8 mouse cellular contexts compared by ENCODE assay signal in the genomic region with DNA sequence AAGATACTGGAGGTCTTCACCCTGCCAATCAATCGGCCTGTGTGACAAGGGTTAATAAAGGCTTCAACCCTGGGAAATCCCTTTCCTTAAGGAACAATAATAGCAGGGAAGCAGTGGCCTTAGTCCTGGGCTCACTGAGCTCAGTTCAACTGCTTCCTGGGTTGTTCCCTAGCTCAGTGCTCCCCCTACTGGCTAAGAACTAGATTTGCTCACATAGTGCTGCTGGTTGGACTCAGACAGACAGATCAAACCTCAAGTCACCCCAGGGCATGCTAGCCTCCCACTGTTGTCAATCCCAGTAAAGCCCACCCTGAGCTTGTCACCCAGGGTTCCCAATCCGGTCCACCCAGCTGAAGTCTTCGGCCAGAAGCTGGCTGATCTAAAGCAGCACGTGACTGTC.
DNase-seq lines count a peak whose midpoint lies in the region; ATAC-seq and TF ChIP-seq lines count a peak whose summit lies in the region.

No protein-coding gene starts in this region.

- H3K4me2 ChIP-seq in heart, postnatal 0 days (ENCODE audit: low read depth, low read length) = no peak overlapping the region
- no peak overlapping the region for H3K4me2 ChIP-seq in midbrain, embryonic 13.5 days (replicated peaks)

- no peak overlapping the region for H3K9ac ChIP-seq in heart, postnatal 0 days (replicated peaks; ENCODE audit: low read depth, low read length)
- H3K9ac ChIP-seq in midbrain, embryonic 13.5 days (replicated peaks) = no peak overlapping the region

- ATAC-seq in heart, postnatal 0 days (ENCODE audit: insufficient read depth, low read depth) = peak; percentile 83
- peak; percentile 87 for ATAC-seq in midbrain, embryonic 13.5 days

- DNase-seq in heart, adult 18-20 months = peak; percentile 41 to 58
- no peak for DNase-seq in heart, embryonic 10.5 days (ENCODE audit: low spot score)
- peak; percentile 82 for DNase-seq in adipocyte (ENCODE audit: low spot score)
- DNase-seq in embryo, embryonic 10 days (ENCODE audit: low spot score) = peak; percentile 90
- DNase-seq in heart, postnatal 0 days (ENCODE audit: low spot score) = peak; percentile 88
- DNase-seq in kidney, postnatal 36 days = peak; percentile 48
- DNase-seq in yolk sac, embryonic 10.5 days (ENCODE audit: low spot score) = peak; percentile 49

- no peak overlapping the region for H3K27ac ChIP-seq in heart, embryonic 10.5 days
- no peak overlapping the region for H3K27ac ChIP-seq in heart, postnatal 0 days (ENCODE audit: low read depth)
- H3K27ac ChIP-seq in midbrain, embryonic 13.5 days = no peak overlapping the region

- H3K4me3 ChIP-seq in heart, embryonic 10.5 days = no peak overlapping the region
- H3K4me3 ChIP-seq in heart, postnatal 0 days (ENCODE audit: low read depth, low read length) = no peak overlapping the region
- H3K4me3 ChIP-seq in midbrain, embryonic 13.5 days (replicated peaks) = no peak overlapping the region

- TF ChIP-seq CTCF in heart, postnatal 0 days (IDR thresholded peaks at IDR 0.05; ENCODE audit: low read depth) = peak; percentile 91

- H3K36me3 ChIP-seq in heart, embryonic 10.5 days = peaks cover 8% of the 10 kb centered on the region
- H3K36me3 ChIP-seq in heart, postnatal 0 days (replicated peaks; ENCODE audit: control insufficient read depth, insufficient read depth, low read length) = no peaks in the 10 kb centered on the region
- H3K36me3 ChIP-seq in midbrain, embryonic 13.5 days = peaks cover 11% of the 10 kb centered on the region

- no peaks in the 10 kb centered on the region for H3K27me3 ChIP-seq in heart, embryonic 10.5 days (ENCODE audit: insufficient read depth, poor library complexity, severe bottlenecking)
- H3K27me3 ChIP-seq in heart, postnatal 0 days (ENCODE audit: control insufficient read depth, insufficient read depth, low read length) = no peaks in the 10 kb centered on the region
- H3K27me3 ChIP-seq in midbrain, embryonic 13.5 days = no peaks in the 10 kb centered on the region

- 33% methylated on average over 4 of the region's 4 CpGs for WGBS in heart, embryonic 10.5 days
- 32% methylated on average over 4 of the region's 4 CpGs for WGBS in heart, postnatal 0 days
- WGBS in midbrain, embryonic 13.5 days = 27% methylated on average over 4 of the region's 4 CpGs

- no peak for TF ChIP-seq EP300 in heart, postnatal 0 days (IDR thresholded peaks at IDR 0.05; ENCODE audit: low read depth)

- no peaks in the 10 kb centered on the region for H3K9me3 ChIP-seq in heart, embryonic 10.5 days
- no peaks in the 10 kb centered on the region for H3K9me3 ChIP-seq in heart, postnatal 0 days (replicated peaks; ENCODE audit: control insufficient read depth, low read length)
- H3K9me3 ChIP-seq in midbrain, embryonic 13.5 days = no peaks in the 10 kb centered on the region

- H3K4me1 ChIP-seq in heart, embryonic 10.5 days = peaks cover 7% of the 10 kb centered on the region; the same call in 1 of the 2 replicates
- no peaks in the 10 kb centered on the region for H3K4me1 ChIP-seq in heart, postnatal 0 days (ENCODE audit: control insufficient read depth, insufficient read depth)
- 0 out of 2 replicates have a peak, but pooled peaks cover 5% of the 10 kb centered on the region for H3K4me1 ChIP-seq in midbrain, embryonic 13.5 days (replicated peaks)
